In genomic region chr15:89548837-89549236, GRCm38 (mm10) we compare ENCODE assay signal across 9 mouse cellular contexts. TPM values are rescaled to one million over a fixed set of nuclear protein-coding genes. Genes with fewer than 3 reads are reported as not detected.
DNase-seq lines count a peak whose midpoint lies in the region; ATAC-seq and TF ChIP-seq lines count a peak whose summit lies in the region.
"Had no signal": no experiment of that assay in that cellular context is flagged by ENCODE, and none has a peak within 500 bp of the region (broad histone marks: within the 10 kb centered on the region; RNA-seq: fewer than 3 reads in every experiment).

No protein-coding gene starts in this region.

- TF ChIP-seq CTCF in forebrain, postnatal 0 days (IDR thresholded peaks at IDR 0.05; ENCODE audit: low read depth): no peak

- ATAC-seq in forebrain, postnatal 0 days: peak; percentile 74
- peak; percentile 68 for ATAC-seq in neural tube, embryonic 13.5 days (ENCODE audit: low read depth)

- H3K27me3 ChIP-seq in heart, embryonic 10.5 days (ENCODE audit: insufficient read depth, poor library complexity, severe bottlenecking): peaks cover 54% of the 10 kb centered on the region
- no peaks in the 10 kb centered on the region for H3K27me3 ChIP-seq in forebrain, postnatal 0 days (ENCODE audit: insufficient read depth, low read length)
- peaks cover 21% of the 10 kb centered on the region for H3K27me3 ChIP-seq in neural tube, embryonic 13.5 days

- H3K4me3 ChIP-seq in heart, embryonic 10.5 days: peak overlapping the region; percentile 63
- H3K4me3 ChIP-seq in forebrain, postnatal 0 days (ENCODE audit: low read depth, low read length): no peak overlapping the region
- 0 out of 2 replicates have a peak overlapping the region, but pooled peaks have one; percentile 27 for H3K4me3 ChIP-seq in neural tube, embryonic 13.5 days

- no peaks in the 10 kb centered on the region for H3K9me3 ChIP-seq in heart, embryonic 10.5 days
- H3K9me3 ChIP-seq in forebrain, postnatal 0 days (ENCODE audit: low read length): no peaks in the 10 kb centered on the region
- H3K9me3 ChIP-seq in neural tube, embryonic 13.5 days: no peaks in the 10 kb centered on the region

- DNase-seq in heart, embryonic 10.5 days (ENCODE audit: low spot score): no peak
- DNase-seq in heart, adult 18-20 months: no peak
- peak; percentile 22 for DNase-seq in ovary, postnatal 36 days (ENCODE audit: low spot score)
- no peak for DNase-seq in ovary, postnatal 10 days (ENCODE audit: low spot score)
- DNase-seq in forebrain, postnatal 0 days: peak; percentile 61
- no peak for DNase-seq in kidney, postnatal 14 days
- no peak for DNase-seq in spleen, postnatal 10 days (ENCODE audit: low spot score in 2 of 2)

- H3K27ac ChIP-seq in heart, embryonic 10.5 days: no peak overlapping the region
- 0 out of 2 replicates have a peak overlapping the region, but pooled peaks have one; percentile 9 for H3K27ac ChIP-seq in forebrain, postnatal 0 days (ENCODE audit: low read depth, low read length)
- peak overlapping the region; percentile 43 for H3K27ac ChIP-seq in neural tube, embryonic 13.5 days (replicated peaks)

- peaks cover 18% of the 10 kb centered on the region for H3K4me1 ChIP-seq in heart, embryonic 10.5 days
- no peaks in the 10 kb centered on the region for H3K4me1 ChIP-seq in forebrain, postnatal 0 days (ENCODE audit: insufficient read depth)
- H3K4me1 ChIP-seq in neural tube, embryonic 13.5 days (replicated peaks): peaks cover 27% of the 10 kb centered on the region

- H3K4me2 ChIP-seq in forebrain, postnatal 0 days (ENCODE audit: low read depth): peak overlapping the region; percentile 45
- H3K4me2 ChIP-seq in neural tube, embryonic 13.5 days: peak overlapping the region; percentile 54

- 50% methylated on average over 11 of the region's 11 CpGs for WGBS in heart, embryonic 10.5 days
- 24% methylated on average over 11 of the region's 11 CpGs for WGBS in forebrain, postnatal 0 days
- 31% methylated on average over 11 of the region's 11 CpGs for WGBS in neural tube, embryonic 13.5 days

- H3K9ac ChIP-seq in forebrain, postnatal 0 days: no peak overlapping the region
- 0 out of 2 replicates have a peak overlapping the region, but pooled peaks have one; percentile 38 for H3K9ac ChIP-seq in neural tube, embryonic 13.5 days

- peaks cover 41% of the 10 kb centered on the region for H3K36me3 ChIP-seq in heart, embryonic 10.5 days
- peaks cover 48% of the 10 kb centered on the region for H3K36me3 ChIP-seq in forebrain, postnatal 0 days (ENCODE audit: insufficient read depth)
- peaks cover 41% of the 10 kb centered on the region for H3K36me3 ChIP-seq in neural tube, embryonic 13.5 days

RNA-seq across cellular contexts. Expression of gene Acr, which starts 19.3 kb away (rescaled TPM):
- 0.16 and 0.17 TPM in 2 replicates for polyA plus RNA-seq in heart, embryonic 10.5 days (2016; fragmentation: Nextera tagmentation; extraction: Ambion mirVana)
- total RNA-seq in heart, adult 18-20 months (2021): under 1 TPM in 1 of 2 experiments, not detected in 1; 0.35 TPM
- total RNA-seq in forebrain, postnatal 0 days (2014; rRNA removed): 2.0 and 3.6 TPM in 2 replicates
- polyA plus RNA-seq in forebrain, postnatal 0 days (2015; fragmentation: Nextera tagmentation; extraction: Ambion mirVana): 1.3 and 2.0 TPM in 2 replicates
- polyA plus RNA-seq in neural tube, embryonic 13.5 days (2015; fragmentation: Nextera tagmentation; extraction: Ambion mirVana): 0.48 and 1.5 TPM in 2 replicates
- total RNA-seq: CH12.LX had no signal

RNA-seq across cellular contexts. Expression of gene Rabl2, which starts 42.9 kb away (rescaled TPM):
- polyA plus RNA-seq in heart, embryonic 10.5 days (2016; fragmentation: Nextera tagmentation; extraction: Ambion mirVana): 23.2 and 35.1 TPM in 2 replicates
- total RNA-seq in heart, adult 18-20 months (2021): 1 to 10 TPM; 2.3 to 4.7 TPM
- total RNA-seq in forebrain, postnatal 0 days (2014; rRNA removed): 38.6 and 51.3 TPM in 2 replicates
- polyA plus RNA-seq in forebrain, postnatal 0 days (2015; fragmentation: Nextera tagmentation; extraction: Ambion mirVana): 62.4 and 62.6 TPM in 2 replicates
- 70.7 and 82.4 TPM in 2 replicates for polyA plus RNA-seq in neural tube, embryonic 13.5 days (2015; fragmentation: Nextera tagmentation; extraction: Ambion mirVana)

RNA-seq across cellular contexts. Expression of gene Shank3, which starts 49.4 kb away (rescaled TPM):
- polyA plus RNA-seq in heart, embryonic 10.5 days (2016; fragmentation: Nextera tagmentation; extraction: Ambion mirVana): 2.1 and 2.6 TPM in 2 replicates
- total RNA-seq in heart, adult 18-20 months (2021): 10 to 100 TPM; 35.9 to 40.4 TPM
- 38.9 and 42.4 TPM in 2 replicates for total RNA-seq in forebrain, postnatal 0 days (2014; rRNA removed)
- polyA plus RNA-seq in forebrain, postnatal 0 days (2015; fragmentation: Nextera tagmentation; extraction: Ambion mirVana): 5.9 and 10.6 TPM in 2 replicates
- 6.5 and 8.0 TPM in 2 replicates for polyA plus RNA-seq in neural tube, embryonic 13.5 days (2015; fragmentation: Nextera tagmentation; extraction: Ambion mirVana)
- total RNA-seq: CH12.LX had no signal

Comparison
In these comparisons a context has a peak if more than half of its experiments do, and no peak if none do; other contexts are left out.
1. DNase-seq: peak in ovary, postnatal 36 days (single experiment) and forebrain, postnatal 0 days (single experiment); none in heart, embryonic 10.5 days (single experiment), heart, adult 18-20 months (0 of 2), ovary, postnatal 10 days (single experiment), kidney, postnatal 14 days (single experiment) and spleen, postnatal 10 days (0 of 2).